ENCODE assay signal across 10 mouse cellular contexts in genomic region chr1:158509112-158509855, GRCm38 (mm10).
A peak's percentile ranks its signal among the peaks of the same experiment; 100 is the strongest.
DNase-seq lines count a peak whose midpoint lies in the region; TF ChIP-seq lines count a peak whose summit lies in the region.
"Had no signal": no experiment of that assay in that cellular context is flagged by ENCODE, and none has a peak within 500 bp of the region (broad histone marks: within the 10 kb centered on the region; RNA-seq: fewer than 3 reads in every experiment).

No protein-coding gene starts in this region.

- H3K36me3 ChIP-seq in heart, embryonic 10.5 days, result no peaks in the 10 kb centered on the region
- no peaks in the 10 kb centered on the region for H3K36me3 ChIP-seq in liver, adult 2 months (ENCODE audit: control insufficient read depth, insufficient read depth, low read length)

- H3K79me2 ChIP-seq in liver, adult 2 months (ENCODE audit: control insufficient read depth, insufficient read depth, low read length), result no peaks in the 10 kb centered on the region

- H3K27me3 ChIP-seq in heart, embryonic 10.5 days (ENCODE audit: insufficient read depth, poor library complexity, severe bottlenecking), result 0 out of 2 replicates have a peak, but pooled peaks cover 2% of the 10 kb centered on the region
- no peaks in the 10 kb centered on the region for H3K27me3 ChIP-seq in liver, adult 2 months (ENCODE audit: control insufficient read depth, insufficient read depth, low read length)

- H3K27ac ChIP-seq in heart, embryonic 10.5 days, result no peak overlapping the region
- H3K27ac ChIP-seq in liver, adult 2 months (replicated peaks; ENCODE audit: insufficient read depth, low read depth, low read length), result no peak overlapping the region
- H3K27ac ChIP-seq: macrophage had no signal

- no peaks in the 10 kb centered on the region for H3K9me3 ChIP-seq in heart, embryonic 10.5 days

- no peak overlapping the region for H3K9ac ChIP-seq in liver, adult 2 months (ENCODE audit: low read depth, low read length)

- H3K4me3 ChIP-seq in heart, embryonic 10.5 days, result no peak overlapping the region
- no peak overlapping the region for H3K4me3 ChIP-seq in liver, adult 2 months (ENCODE audit: insufficient read depth, low read depth, low read length)

- 77% methylated on average over 4 of the region's 4 CpGs for WGBS in heart, embryonic 10.5 days
- WGBS in liver, adult 2 months, result 74% methylated on average over 4 of the region's 4 CpGs

- TF ChIP-seq POLR2A in liver, adult 2 months (IDR thresholded peaks at IDR 0.05; ENCODE audit: extremely low read depth, insufficient read depth, low read length), result no peak

- peak; percentile 39 for DNase-seq in adrenal gland, postnatal 14 days
- no peak for DNase-seq in adrenal gland, postnatal 25 days
- peak; percentile 7 for DNase-seq in heart, adult 8-10 months (ENCODE audit: low spot score)
- no peak for DNase-seq in heart, embryonic 10.5 days (ENCODE audit: low spot score)
- DNase-seq in liver, adult 2 months (ENCODE audit: extremely low read depth, low read depth, low spot score), result peak; percentile 51
- no peak for DNase-seq in liver
- peak; percentile 61 for DNase-seq in brain, adult 2 months (ENCODE audit: low read depth, low spot score)
- no peak for DNase-seq in neural tube, embryonic 10.5 days (ENCODE audit: extremely low spot score, low spot score)
- DNase-seq: thymus, adult 18-20 months had no signal

- H3K4me1 ChIP-seq in heart, embryonic 10.5 days, result peaks cover 10% of the 10 kb centered on the region; the same call in 1 of the 2 replicates
- 0 out of 2 replicates have a peak, but pooled peaks cover 2% of the 10 kb centered on the region for H3K4me1 ChIP-seq in liver, adult 2 months (ENCODE audit: control insufficient read depth, insufficient read depth, low read length)

- peak; percentile 37; the same call in 1 of the 2 replicates for TF ChIP-seq CTCF in liver, adult 2 months (IDR thresholded peaks at IDR 0.05; ENCODE audit: low read depth, low read length)

Comparison
In these comparisons a context has a peak if more than half of its experiments do, and no peak if none do; other contexts are left out.
1. DNase-seq: peak in adrenal gland, postnatal 14 days (single experiment), heart, adult 8-10 months (single experiment), liver, adult 2 months (single experiment) and brain, adult 2 months (single experiment); none in adrenal gland, postnatal 25 days (single experiment), heart, embryonic 10.5 days (single experiment), liver (single experiment) and neural tube, embryonic 10.5 days (single experiment).